Mouse (Mus musculus): ENCODE data around the gene Ift46. TPM values are rescaled to one million over a fixed set of nuclear protein-coding genes. Genes with fewer than 3 reads are reported as not detected.
"Not testable (repeated sequence)": the region's sequence is repeated elsewhere in the genome, so short reads cannot be mapped to it uniquely, and the experiment has no call there.

Ift46 gene
- total RNA-seq, 2 experiments from 2014 or later, result 21.4 to 28.2 TPM

DNA sequence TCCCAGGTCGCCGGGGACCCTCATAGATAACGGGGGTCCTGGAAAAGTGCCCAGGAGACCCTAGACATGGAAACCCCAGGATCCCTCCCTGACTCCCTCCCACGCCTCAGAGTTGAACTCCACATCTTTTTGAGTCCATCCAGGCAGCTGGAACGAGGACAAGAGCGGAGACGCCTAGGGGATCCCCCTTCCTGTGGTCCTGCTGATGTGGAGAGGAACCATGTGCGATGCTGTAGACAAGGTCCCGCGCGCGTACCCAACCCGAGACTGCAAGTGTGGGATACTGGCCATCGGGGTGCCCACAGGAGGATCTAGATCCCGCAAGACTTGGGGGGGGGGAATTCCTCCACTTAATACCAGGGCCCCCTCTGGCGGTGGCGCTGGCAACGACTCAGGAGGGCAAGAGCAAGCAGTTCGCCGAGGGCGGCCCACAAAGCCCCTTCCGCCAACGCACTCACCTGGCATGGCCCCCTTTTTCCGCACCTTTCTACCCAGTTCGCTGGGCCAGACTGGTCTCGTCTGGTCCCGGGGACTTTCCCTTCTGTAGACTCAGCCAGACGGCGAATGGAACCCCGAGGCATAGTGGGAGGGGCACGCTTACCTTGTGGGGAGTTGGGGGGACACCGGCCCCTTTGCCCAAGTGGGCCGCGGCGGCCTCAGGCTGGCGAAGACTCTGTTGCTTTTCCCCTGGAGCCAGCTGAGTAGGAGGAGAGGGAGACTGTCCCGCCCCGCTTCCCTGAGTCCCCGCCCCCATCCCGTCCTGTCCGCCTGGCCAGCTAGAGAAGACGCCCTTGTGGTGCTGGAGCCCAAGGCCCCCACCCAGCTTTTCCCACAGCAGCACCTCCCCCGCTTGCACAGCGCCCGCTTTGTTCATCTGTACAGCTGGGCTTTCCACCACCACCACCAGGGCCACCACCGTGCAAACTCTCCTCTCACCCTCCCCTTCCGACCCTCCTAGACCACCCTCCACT is 32.9 kb upstream of the Ift46 start, which contains the start of gene Phldb1:
Phldb1 (minus strand) TSS at position 675 of the 971 bp plus-strand sequence.
- intact Hi-C loops (cut with DNase I), result loop anchor here (1.0 kb wide), 1 partner anchor 77 kb away; no protein-coding TSS in a partner anchor
- DNase-seq, result peak; percentile 63 to 83

DNA sequence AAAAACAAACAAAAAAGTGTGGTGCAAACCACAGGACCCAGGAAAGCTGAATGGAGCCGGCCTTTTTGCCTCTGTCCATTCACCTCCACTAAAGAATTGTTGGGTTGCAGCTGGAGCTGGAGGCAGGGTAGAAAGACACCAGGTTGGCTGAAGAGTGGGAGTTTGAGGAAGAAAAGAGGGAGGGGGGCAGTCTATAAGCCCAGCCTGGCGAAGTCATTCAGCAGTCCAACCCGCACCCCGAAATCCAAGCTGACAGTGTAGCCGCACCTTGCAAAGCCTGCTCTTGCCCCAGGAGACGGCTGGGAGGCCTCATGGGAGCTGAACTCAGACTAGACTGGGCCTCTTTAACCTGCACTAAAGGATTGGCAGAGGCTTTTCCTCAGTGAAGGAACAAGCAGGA is 31.8 kb upstream of the Ift46 start:
- no peak for DNase-seq

DNA sequence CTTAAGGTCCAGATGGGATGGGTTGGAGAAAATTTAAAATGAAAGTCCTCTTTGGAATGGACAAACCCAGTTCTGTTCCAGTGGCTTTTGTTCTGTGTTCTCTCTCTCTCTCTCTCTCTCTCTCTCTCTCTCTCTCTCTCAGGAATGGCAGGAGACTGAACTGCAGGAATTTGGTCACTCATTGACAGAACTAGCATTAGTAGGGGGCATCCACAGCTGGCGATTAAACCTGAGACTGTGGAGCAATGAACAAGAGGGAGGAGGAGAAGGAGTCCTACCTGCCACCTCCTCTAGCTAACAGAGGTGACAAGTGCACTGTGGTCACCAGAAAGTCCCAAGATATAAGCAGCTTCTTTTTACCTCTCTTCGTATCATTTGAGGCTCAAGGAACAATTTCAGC is 31.4 kb upstream of the Ift46 start:
- intact Hi-C loops (cut with DNase I), result no loop called here
- DNase-seq, result no peak

More for the DNA sequence above, 31.8 kb upstream of the Ift46 start:
- intact Hi-C loops (cut with DNase I), result no loop called here

DNA sequence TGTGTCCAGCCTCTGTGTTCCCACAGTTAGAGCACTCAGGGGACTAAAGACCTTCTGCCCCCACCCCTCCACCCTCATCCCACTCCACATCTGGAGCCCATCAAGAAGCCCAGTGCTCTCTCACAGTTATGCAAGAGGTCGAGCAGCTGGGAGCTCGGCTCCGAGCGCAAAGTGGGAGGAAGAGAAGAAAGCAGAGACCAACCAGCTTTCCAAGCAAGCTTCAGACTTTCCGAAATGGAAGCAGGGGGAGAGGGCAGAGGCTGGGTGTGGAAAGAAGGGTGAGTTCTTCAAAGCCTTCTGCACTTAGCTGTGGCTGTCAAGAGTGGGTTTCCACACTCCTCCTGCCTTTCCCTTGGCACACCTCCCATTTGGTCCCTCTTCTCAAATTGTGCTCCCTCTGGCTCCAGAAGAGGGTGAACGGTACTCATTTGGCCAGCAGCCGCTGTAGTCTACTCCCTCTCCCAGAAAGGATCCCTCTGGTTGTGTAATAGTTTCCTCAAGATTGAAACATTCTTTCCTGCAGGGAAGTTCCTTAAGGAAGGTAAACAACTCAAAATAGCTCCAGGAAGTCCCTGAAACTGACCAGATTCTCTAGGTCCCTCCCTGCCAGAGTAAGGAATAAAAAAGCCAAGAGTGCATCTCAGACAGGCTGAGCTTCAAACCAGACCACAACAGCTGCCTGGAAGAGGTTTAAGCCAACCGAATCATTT is 30.3 kb upstream of the Ift46 start:
- intact Hi-C loops (cut with DNase I), result no loop called here
- DNase-seq, result peak; percentile 65 to 74

DNA sequence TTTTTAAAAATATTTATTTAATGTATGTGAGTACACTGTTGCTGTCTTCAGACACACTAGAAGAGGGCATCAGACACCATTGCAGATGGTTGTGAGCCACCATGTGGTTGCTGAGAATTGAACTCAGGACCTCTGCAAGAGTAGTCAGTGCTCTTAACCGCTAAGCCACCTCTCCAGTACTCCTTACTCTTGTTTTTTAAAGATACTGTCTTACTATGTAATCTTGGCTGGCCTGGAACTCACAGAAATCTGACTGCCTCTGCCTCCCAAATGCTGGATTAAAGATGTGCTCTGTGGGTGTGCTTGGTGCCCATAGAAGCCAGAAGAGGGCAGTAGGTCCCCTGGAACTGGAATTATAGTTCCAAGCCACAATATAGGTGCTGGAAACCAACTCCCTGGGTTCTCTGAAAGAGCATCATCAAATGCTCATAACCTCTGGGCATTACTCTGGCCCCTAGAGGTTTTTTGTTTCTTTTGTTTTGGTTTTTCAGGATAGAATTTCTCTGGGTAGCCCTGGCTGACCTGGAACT is 27.0 kb upstream of the Ift46 start:
- intact Hi-C loops (cut with DNase I), result no loop called here
- DNase-seq, result no peak

DNA sequence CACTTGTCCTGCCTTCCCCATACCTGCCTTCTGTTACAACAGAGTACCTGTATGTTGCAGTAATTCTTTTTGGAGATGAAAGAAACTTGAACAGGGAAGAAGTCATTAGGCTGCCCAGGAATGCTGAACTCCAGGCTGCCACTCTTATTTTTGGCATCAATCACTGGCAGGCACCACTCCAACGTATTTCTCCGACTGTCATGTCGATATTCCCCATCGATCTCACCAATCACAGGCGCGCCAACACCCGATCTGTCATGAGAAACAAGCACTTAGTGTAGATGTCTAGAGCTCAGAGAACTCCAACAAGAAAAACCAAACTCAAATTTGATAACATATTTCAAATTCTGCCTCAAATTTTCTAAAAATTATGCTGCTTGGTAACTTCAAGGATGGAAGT is 22.3 kb upstream of the Ift46 start:
- intact Hi-C loops (cut with DNase I), result loop anchor here (5.0 kb wide), 1 partner anchor 88 kb away; no protein-coding TSS in a partner anchor
- no peak for DNase-seq

DNA sequence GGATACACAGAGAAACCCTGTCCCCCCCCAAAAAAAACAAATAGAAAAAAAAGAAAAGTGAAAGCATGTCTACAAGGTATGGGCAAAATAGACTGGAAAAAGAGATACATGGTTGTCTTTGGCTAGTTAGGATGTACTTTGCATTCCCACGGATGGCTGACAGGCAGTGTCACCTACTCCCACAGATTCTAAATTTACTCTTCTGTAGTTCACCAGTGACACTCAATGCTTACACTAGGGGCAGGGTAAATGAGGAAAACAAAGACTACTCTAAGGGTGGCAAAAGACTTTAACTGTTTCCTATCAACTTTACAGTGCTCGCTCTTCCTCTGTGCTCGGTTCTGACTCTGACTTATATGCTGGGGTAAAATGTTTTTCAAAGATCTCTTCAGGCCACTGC is 21.0 kb upstream of the Ift46 start:
- no peak for DNase-seq
- intact Hi-C loops (cut with DNase I), result loop anchor here (5.0 kb wide), 1 partner anchor 89 kb away; no protein-coding TSS in a partner anchor

DNA sequence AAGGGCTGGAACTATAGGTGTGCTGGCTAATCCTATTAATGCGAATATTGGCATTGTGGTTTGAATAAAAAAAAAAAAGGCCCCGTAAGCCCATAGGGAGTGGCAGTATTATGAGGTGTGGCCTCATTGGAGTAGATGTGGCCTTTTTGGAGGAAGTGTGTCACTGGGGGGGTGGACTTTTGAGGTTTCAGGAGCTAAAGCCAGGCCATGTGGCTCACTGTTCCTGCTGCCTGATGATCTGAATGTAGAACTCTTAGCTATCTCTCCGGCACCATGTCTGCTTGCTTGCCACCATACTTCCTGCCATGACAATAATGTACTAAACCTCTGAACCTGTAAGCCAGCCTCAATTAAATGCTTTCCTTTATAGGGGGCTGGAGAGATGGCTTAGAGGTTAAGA is 20.4 kb upstream of the Ift46 start:
- intact Hi-C loops (cut with DNase I), result loop anchor here (5.0 kb wide), 1 partner anchor 90 kb away; no protein-coding TSS in a partner anchor
- no peak for DNase-seq

DNA sequence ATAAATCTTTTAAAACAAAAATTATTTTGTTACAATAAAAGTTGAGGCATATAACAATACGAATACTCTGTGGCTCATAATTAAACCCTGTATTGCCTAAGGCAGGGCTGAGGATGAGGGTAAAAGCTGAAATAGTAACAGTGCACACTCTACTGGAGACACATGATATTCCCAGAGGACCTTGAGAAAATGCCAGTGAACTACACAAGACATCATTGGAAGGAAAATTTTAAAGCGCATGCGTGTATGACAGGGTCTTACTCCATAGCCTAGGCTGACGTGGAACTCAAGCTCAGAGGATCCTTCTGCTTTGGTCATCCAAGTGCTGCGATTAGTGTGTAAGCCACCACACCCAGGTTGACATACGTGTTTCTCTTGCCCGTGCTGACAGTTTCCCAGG is 19.2 kb upstream of the Ift46 start:
- intact Hi-C loops (cut with DNase I), result loop anchor here (5.0 kb wide), 1 partner anchor 91 kb away; no protein-coding TSS in a partner anchor
- peak in 1 of 2 experiments; percentile 14 for DNase-seq

DNA sequence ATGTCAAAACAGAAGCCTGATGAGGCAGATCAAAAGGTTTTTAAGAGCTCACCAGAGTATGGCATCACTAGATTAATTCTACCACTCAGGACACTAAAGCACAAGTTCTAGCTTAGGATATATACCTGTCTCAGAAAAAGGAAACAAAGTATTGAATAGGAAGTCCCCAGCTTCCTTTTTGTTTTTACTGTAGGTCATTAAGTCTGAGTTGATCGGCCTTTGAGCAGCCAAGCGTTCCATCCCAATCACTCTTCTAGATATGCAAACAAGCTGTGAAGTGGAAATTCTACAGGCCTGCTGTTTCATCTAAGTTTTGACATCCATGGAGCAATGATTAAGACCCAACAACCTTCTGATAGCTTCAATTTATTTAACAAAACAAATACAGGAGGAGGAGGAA is 6.8 kb upstream of the Ift46 start:
- intact Hi-C loops (cut with DNase I), result no loop called here
- no peak for DNase-seq

DNA sequence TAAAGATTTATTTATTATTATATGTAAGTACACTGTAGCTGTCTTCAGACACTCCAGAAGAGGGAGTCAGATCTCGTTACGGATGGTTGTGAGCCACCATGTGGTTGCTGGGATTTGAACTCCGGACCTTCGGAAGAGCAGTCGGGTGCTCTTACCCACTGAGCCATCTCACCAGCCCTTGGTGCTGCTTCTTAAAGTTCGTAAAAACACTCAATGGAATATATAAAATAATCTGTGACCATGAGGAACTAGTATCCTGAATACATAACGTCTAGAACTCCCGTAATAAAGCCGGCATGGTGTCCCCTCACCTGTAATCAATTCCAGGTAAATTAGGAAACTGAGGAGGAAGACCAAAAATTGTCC is 304 bp downstream of the Ift46 start:
- intact Hi-C loops (cut with DNase I); DNase-seq: not testable (repeated sequence)

DNA sequence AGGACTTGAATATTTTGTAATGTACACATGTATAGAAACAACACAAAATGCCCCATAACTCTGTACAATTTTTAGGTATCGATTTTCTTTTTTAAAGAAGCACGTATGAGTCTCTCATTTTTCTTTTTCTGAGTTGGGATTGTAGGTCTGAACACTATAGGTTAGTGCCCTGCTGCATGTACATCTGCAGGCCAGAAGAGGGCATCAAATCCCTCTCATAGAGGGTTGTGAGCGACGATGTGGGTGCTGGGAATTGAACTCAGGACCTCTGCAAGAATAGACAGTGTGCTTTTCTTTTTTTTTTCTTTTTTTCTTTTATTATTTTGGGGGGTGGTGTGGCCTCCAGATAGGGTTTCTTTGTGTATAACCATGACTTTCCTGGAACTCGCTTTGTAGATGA is 3.7 kb downstream of the Ift46 start:
- intact Hi-C loops (cut with DNase I), result no loop called here
- DNase-seq, result no peak

DNA sequence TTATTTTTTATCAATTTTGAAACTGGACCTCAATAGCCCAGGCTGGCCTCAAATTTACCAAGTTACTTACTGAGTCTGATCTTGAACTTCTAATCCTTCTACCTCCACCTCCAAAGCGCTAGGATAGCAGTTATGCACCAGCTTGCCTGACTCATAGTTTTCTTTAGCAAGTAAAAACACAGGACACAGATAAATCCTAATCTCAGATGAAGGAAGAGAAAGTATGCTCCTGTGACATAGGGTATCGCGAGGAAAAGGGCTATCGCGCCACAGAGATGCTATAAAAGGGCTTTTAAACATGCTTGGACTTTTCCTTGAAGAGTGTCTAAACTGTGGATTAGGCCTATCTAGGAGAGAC is 4.7 kb downstream of the Ift46 start:
- DNase-seq, result no peak
- intact Hi-C loops (cut with DNase I), result no loop called here

DNA sequence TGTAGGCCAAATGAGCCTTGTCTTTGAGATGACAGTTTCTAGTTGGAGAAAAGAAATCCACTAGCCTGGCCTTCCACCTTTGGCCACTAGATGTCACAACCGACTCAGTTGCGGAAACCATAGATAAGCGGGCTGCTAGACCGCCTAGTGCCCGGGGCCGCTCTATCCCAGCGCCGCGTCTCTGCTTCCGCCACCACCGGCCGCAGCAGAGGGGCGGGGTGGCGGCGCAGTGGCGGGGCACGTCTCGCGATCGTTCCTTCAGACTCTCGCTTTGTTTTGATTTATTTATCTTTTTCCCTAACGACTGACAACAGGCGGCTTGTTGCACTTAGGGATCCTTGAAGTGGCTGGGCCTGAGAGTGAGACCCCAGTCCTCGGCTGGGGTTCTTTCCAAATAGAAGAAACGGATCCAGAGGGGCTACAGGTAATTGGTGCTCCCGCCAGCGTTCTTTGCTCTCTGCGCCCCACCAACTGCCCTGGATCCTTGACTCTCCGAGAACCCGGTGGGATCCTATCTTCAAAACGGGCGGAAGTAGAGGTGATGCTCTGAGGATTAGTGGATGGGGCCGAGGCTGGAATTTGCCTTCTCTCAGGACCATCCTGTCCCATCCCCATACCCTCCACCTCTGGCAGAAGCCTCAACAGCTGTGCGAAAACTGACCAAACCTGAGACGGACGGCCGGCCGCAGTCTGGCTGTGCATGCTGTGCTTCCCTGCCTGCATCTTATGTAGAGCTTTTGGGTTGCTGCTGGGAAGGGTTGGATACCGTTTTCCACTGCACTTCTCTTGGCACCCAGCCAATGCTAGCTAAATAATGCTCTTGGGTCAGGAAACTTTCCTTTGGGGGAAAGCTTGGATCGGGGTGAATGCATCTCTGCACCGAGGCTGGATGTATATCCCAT is 5.3 kb downstream of the Ift46 start:
- DNase-seq, result peak; percentile 88 to 89
- intact Hi-C loops (cut with DNase I), result no loop called here

DNA sequence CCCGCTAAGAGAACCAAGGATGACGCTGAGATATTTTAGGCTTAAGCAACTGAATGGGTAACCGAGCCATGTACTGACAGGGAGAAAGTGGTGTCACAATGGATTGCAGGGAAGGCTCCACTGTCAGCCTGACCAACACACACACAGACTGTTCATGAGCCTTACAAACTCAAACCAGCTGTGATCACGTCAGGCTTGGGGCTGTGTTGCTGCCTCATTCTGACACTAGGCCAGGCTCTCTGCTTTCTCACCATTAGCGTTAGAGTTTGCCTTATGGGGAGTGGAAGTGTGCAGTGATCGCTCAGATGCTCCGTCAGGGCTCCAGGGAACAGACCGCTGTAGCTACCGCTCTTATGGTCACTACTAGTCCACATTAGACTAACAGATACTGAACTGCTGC is 25.1 kb downstream of the Ift46 start:
- intact Hi-C loops (cut with DNase I), result no loop called here
- DNase-seq, result no peak

DNA sequence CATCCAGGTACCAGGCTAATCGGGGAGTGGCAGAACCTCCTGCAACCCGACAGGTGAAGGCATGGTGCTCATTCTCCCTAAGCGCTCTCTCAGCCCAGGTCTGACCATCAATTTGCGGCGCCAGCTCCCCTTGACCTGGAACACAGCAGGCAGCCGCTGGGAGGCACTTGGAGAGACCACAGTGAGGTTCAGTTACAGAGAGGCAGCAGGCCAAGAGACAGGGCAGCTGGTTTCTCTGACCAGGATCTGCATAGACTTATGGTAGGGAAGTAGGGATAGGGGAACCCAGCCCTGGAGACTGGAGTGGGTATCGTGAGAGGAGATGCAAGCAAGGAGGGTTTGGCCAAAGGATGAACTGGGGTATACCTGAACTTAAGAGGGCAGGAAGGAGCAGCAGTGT is 30.6 kb downstream of the Ift46 start:
- intact Hi-C loops (cut with DNase I), result no loop called here
- peak in 1 of 2 experiments; percentile 31 for DNase-seq

DNA sequence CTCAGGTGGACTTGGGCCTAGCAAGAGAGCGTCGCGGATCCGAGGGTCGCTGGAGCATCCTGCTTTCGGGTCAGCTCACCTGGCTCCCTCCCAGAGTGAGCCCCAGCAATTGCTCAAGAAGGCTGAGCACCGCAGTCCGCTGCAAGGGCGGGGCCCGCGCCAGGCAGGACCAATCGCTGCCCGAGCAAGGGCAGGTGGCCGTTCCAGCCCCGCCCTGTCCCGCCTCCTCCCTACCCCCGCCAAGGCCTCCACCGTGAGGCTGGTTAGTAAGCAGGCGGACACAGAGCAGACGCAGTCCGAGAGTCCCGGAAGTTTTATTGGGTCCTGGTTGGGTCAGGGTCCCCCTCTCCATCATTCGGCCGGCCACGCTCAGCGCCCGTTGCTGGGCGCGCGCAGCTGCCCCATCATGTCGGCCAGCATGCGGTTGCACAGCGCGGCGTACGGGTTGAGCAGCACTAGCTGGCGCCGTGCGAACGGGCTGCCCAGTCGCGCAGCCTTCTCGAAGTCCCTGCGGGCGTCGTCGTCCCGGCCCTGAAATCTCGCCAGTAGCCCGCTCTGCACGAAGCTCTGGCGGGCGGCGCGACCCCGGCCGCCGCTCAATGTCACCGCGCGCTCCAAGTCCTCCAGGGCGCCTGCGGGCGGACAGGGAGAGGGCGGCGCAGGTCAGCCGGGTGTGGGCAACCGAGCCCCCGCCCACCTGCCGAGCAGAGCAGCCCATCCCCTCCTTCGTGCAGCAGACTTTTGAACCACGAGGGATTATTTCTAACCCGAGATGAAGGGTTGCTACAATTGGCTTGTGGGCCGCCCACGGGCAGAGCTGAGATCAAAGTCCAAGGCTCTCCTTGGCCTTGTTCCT is 31.6 kb downstream of the Ift46 start, which contains the start of gene Tmem25:
Tmem25 (minus strand) TSS at position 206 of the 856 bp plus-strand sequence.
- peak; percentile 75 to 79 for DNase-seq
- intact Hi-C loops (cut with DNase I), result no loop called here

DNA sequence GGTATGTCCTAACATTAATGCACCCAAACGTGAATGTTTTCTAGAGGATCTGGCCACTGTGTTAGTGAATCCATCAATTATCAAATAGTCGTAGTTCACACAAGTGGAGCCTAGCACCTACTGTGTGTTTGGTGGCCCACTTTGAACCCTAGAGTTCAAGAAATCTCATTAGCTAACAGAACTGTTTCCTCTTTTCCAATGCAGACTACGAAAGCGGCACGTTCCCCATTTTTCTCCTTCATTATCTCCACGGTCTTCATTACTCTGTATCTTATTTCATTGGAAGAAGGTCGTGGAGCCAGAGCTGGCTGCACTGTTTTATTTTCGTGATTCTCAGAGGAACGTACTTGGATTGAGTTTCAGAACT is 32.2 kb downstream of the Ift46 start:
- intact Hi-C loops (cut with DNase I), result no loop called here
- no peak for DNase-seq

DNA sequence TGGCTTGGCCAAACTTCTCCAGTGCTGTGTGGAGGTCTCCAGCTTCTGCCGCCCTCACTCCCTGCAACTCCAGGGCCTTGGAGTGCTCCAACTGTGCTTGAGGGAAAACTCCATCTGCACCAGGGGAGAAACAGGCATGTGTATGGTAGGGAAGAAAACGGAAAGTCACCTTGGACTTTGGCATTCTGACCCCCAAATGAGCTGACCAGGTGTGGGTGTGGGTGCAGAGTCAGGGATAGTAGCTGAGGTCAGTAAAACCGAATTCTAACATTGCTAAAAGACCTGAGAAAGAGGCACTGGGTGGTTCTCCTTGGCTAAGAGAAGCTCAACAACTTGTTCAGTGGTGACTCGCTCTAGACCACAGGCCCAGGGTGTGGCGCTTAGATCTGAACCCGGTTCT is 34.0 kb downstream of the Ift46 start:
- intact Hi-C loops (cut with DNase I), result no loop called here
- no peak for DNase-seq
